Mouse (Mus musculus): Measurements from ENCODE around the gene Cep131.

GRCm38 (mm10) chr11:120110554-120110953, 23.9 kb upstream of the Cep131 start:
- TF ChIP-seq CTCF (IDR thresholded peaks at IDR 0.05; ENCODE audit: control insufficient read depth, insufficient read depth, low read length) (peak; percentile 23; the same call in 1 of the 2 replicates), POLR2A (IDR thresholded peaks at IDR 0.05; ENCODE audit: borderline replicate concordance, control insufficient read depth, low read depth, low read length) (no peak)

All from bone marrow, adult 2 months (tissue).